Mouse (Mus musculus): ENCODE measurements around the gene Usp11. TPM values are rescaled to one million over a fixed set of nuclear protein-coding genes. Genes with fewer than 3 reads are reported as not detected.

Gene Usp11
- 33.0 and 36.3 TPM in 2 replicates for polyA plus RNA-seq (2014; fragmentation: Nextera tagmentation; extraction: Ambion mirVana)

DNA sequence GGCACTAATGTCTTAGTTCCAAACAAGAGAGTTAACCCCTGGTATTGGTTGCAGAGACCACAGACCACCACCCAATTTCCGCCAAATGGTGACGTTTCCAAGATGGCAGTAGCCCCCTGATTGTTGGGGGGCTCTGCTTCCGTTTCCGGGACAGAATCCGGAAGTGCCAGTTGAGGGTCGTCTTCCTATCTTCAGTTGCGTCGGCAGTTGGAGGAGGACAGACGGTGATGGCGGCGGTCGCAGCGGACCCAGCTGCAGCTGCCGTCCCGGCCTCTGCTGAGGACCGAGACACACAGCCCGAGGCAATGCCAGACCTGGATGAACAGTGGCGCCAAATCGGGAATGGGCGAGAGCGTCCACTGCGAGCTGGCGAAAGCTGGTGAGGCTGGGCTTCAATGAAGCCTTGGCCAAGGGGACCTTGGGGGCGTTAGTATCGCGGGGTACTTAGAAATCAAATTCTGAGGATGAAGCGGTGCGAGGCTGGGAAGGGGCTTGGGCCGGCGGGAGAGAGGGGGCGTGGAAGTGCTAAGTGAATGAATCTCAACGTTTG lies at the start of gene Usp11:
TSS of gene Usp11 (plus strand) at position 166 of the 550 bp plus-strand sequence.
- 11% methylated on average over 32 of the region's 32 CpGs for WGBS
- H3K4me2 ChIP-seq = peak within 1 kb of the TSS; percentile 62
- no peaks in the 10 kb centered on the region; the same call in 1 of the 2 replicates for H3K36me3 ChIP-seq (ENCODE audit: control insufficient read depth, insufficient read depth, low read length)
- DNase-seq (ENCODE audit: low spot score) = peak; percentile 43
- no peaks in the 10 kb centered on the region for H3K9me3 ChIP-seq (ENCODE audit: control insufficient read depth, low read length)
- peak; percentile 38 for ATAC-seq (replicated peaks; ENCODE audit: low FRiP score)
- peak within 1 kb of the TSS; percentile 89 for H3K27ac ChIP-seq (ENCODE audit: low read depth, low read length)
- H3K4me3 ChIP-seq (ENCODE audit: low read depth, low read length) = peak within 1 kb of the TSS; percentile 65
- peak within 1 kb of the TSS; percentile 68 for H3K9ac ChIP-seq (ENCODE audit: low read depth, low read length)
- H3K4me1 ChIP-seq (replicated peaks; ENCODE audit: control insufficient read depth, insufficient read depth, low read length) = no peaks in the 10 kb centered on the region; the same call in 1 of the 2 replicates
- no peaks in the 10 kb centered on the region for H3K27me3 ChIP-seq (replicated peaks; ENCODE audit: control insufficient read depth, insufficient read depth, low read length)

DNA sequence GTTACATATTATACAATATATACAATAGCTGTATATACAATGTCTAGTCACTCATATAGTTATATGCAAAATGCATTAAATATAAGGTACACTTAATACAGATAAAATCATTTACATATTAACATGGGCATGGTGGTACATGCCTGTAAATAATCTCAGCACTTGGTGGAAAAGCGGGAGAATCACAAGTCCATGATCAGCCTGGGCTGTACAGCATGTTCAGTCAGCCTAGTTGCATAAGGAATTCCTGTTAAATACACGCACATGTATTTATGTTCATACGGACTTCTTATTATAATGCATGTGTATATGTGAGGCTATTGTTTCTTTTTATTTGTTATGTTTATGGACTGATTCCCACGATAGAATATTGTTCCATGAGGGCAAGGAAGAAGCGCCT lies 46.1 kb upstream of the Usp11 start:
- no peaks in the 10 kb centered on the region for H3K27me3 ChIP-seq (replicated peaks; ENCODE audit: control insufficient read depth, insufficient read depth, low read length)
- DNase-seq (ENCODE audit: low spot score) (no peak), ATAC-seq (replicated peaks; ENCODE audit: low FRiP score) (no peak)
- no peaks in the 10 kb centered on the region for H3K36me3 ChIP-seq (ENCODE audit: control insufficient read depth, insufficient read depth, low read length)
- H3K9me3 ChIP-seq (ENCODE audit: control insufficient read depth, low read length) = no peaks in the 10 kb centered on the region
- WGBS = 26% methylated on average over 5 of the region's 5 CpGs
- H3K4me2 ChIP-seq = peak overlapping the region; percentile 75
- peak overlapping the region; percentile 30; the same call in 1 of the 2 replicates for H3K9ac ChIP-seq (ENCODE audit: low read depth, low read length)
- peak overlapping the region; percentile 64 for H3K4me3 ChIP-seq (ENCODE audit: low read depth, low read length)
- H3K4me1 ChIP-seq (replicated peaks; ENCODE audit: control insufficient read depth, insufficient read depth, low read length) = 0 out of 2 replicates have a peak, but pooled peaks cover 2% of the 10 kb centered on the region
- H3K27ac ChIP-seq (ENCODE audit: low read depth, low read length) = no peak overlapping the region

DNA sequence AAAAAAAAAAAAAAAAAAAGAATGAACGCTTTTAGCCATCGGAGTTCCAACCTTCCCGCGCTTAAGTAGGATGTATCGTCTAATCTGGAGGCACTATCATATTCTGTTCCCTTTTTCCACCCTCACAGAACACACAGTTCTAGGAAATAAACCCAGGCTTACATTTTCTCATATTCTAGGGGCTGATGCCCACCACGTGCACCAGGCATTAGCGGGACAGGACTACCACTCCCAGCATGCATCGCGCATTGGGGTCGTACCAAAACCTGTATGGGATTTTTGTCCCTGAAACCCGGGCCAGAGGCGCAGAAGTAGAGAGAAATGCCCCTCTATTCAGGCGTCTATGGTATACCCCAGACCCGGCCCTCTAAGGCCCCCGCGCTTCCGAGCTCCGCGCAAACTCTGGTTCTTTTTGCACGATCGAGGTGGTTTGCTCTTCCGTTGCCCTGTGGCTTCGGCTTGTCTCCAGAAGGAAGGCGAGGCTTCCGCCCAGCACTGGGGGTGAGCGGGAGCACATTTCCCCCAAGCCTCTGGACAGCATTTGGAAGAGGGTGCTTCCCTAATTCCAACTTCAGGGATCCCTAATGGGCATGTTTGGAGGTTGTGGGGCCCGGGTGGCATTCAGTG lies 45.6 kb upstream of the Usp11 start, which contains the start of gene Uba1:
TSS of gene Uba1 (plus strand) at position 301 of the 627 bp plus-strand sequence.
- Histone ChIP-seq H3K4me1 (replicated peaks; ENCODE audit: control insufficient read depth, insufficient read depth, low read length) (0 out of 2 replicates have a peak, but pooled peaks cover 2% of the 10 kb centered on the region), H3K4me2 (peak within 1 kb of the TSS; percentile 75), H3K9ac (ENCODE audit: low read depth, low read length) (peak within 1 kb of the TSS; percentile 70), H3K27me3 (replicated peaks; ENCODE audit: control insufficient read depth, insufficient read depth, low read length) (no peaks in the 10 kb centered on the region), H3K27ac (ENCODE audit: low read depth, low read length) (peak within 1 kb of the TSS; percentile 40), H3K36me3 (ENCODE audit: control insufficient read depth, insufficient read depth, low read length) (no peaks in the 10 kb centered on the region), H3K9me3 (ENCODE audit: control insufficient read depth, low read length) (no peaks in the 10 kb centered on the region), H3K4me3 (ENCODE audit: low read depth, low read length) (peak within 1 kb of the TSS; percentile 64)
- ATAC-seq (replicated peaks; ENCODE audit: low FRiP score) (peak; percentile 86), DNase-seq (ENCODE audit: low spot score) (peak; percentile 74)
- 11% methylated on average over 27 of the region's 27 CpGs for WGBS

DNA sequence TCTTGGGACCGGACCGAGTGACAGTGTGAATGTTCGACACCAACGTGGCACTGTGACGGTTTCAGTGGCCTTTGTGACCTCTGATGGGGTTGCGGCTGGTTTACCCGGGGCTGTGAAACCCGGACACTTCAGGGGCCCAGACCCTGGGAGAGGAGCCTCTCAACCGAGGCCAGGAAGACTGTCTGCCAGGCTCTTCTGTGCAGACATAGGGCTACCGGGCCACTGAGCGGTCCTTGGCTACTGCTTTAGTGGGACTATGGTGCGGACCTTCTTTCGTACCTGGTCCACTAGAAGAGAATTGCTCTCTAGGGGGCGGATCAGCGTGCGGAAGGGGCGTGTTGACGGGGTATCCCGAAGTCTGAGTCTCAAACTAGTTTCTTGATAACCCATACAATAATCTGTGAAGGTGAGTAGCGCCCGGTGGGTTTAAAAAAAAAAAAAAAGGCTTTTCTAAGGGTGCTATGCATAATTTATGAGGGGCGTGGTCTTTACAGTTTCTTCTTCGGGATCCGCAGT lies 44.8 kb upstream of the Usp11 start:
- WGBS = 14% methylated on average over 24 of the region's 24 CpGs
- peak; percentile 10; the same call in 1 of the 2 replicates for ATAC-seq (replicated peaks; ENCODE audit: low FRiP score)
- H3K36me3 ChIP-seq (ENCODE audit: control insufficient read depth, insufficient read depth, low read length) = no peaks in the 10 kb centered on the region

DNA sequence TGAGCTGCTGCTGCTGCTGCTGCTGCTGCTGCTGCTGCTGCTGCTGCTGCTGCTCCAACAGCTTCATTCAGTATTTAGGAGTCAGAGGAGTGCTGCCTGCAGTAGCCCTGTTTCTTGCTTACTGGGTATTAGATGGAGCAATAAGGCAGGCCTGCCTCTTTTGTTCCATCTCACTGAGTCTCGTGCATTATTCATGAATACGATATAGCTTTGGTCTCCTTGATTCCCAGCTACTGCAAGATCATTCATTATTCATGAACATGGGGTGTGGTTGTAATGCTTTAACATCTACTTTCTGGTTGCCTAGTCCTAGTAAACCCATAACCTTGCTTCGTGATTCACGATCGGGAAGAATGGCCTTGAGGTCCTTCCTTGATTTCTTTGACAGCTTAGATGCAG lies 41.4 kb upstream of the Usp11 start:
- no peaks in the 10 kb centered on the region; the same call in 1 of the 2 replicates for H3K36me3 ChIP-seq (ENCODE audit: control insufficient read depth, insufficient read depth, low read length)
- no peak overlapping the region; the same call in 1 of the 2 replicates for H3K4me3 ChIP-seq (ENCODE audit: low read depth, low read length)
- WGBS = 27% methylated on average over 5 of the region's 5 CpGs
- H3K4me2 ChIP-seq = no peak overlapping the region; the same call in 1 of the 2 replicates
- no peaks in the 10 kb centered on the region for H3K27me3 ChIP-seq (replicated peaks; ENCODE audit: control insufficient read depth, insufficient read depth, low read length)
- no peaks in the 10 kb centered on the region for H3K9me3 ChIP-seq (ENCODE audit: control insufficient read depth, low read length)
- no peak for ATAC-seq (replicated peaks; ENCODE audit: low FRiP score)
- no peak overlapping the region for H3K9ac ChIP-seq (ENCODE audit: low read depth, low read length)
- H3K4me1 ChIP-seq (replicated peaks; ENCODE audit: control insufficient read depth, insufficient read depth, low read length) = peaks cover 7% of the 10 kb centered on the region
- no peak for DNase-seq (ENCODE audit: low spot score)
- no peak overlapping the region for H3K27ac ChIP-seq (ENCODE audit: low read depth, low read length)

More for the DNA sequence above, 44.8 kb upstream of the Usp11 start:
- Histone ChIP-seq H3K9ac (ENCODE audit: low read depth, low read length) (peak overlapping the region; percentile 70), H3K27ac (ENCODE audit: low read depth, low read length) (peak overlapping the region; percentile 40; the same call in 1 of the 2 replicates), H3K9me3 (ENCODE audit: control insufficient read depth, low read length) (no peaks in the 10 kb centered on the region), H3K4me3 (ENCODE audit: low read depth, low read length) (peak overlapping the region; percentile 64), H3K27me3 (replicated peaks; ENCODE audit: control insufficient read depth, insufficient read depth, low read length) (no peaks in the 10 kb centered on the region), H3K4me1 (replicated peaks; ENCODE audit: control insufficient read depth, insufficient read depth, low read length) (0 out of 2 replicates have a peak, but pooled peaks cover 2% of the 10 kb centered on the region), H3K4me2 (peak overlapping the region; percentile 75)
- DNase-seq (ENCODE audit: low spot score) = peak; percentile 42

DNA sequence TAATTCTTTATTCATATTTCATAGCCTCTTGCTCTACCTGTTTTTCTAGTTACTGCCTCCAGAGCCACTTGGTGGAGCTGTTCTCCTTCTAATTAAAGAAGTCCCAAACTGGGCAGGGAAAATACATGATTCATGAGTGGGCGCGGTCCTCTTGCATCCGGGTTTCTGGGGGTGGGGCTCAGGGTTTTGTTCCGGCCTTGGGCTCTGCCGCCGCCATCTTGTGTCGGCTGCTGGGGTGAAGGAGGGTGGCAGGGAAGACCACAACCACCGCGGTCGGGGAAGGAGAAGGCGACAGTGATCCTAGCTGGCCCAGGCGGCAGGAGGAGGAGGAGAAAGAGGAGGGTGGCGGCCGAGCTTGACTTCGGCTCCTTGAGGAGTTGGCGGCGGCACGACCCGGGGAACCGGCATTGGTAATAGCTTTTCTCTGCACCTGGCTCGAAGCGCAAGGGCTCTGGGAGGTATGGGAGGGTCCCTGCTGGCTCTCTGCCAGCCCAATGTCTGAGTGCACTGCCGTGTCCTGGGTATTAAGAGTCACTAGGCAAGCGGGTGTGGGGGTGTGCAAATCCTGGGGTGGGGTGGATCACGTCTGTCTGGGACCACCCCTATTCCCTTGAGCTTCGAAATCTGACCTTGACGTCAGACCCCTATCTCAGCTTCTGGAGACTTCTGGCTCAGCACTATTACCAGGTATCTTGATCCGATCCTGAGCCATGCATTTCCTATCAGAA lies 40.8 kb upstream of the Usp11 start:
- Histone ChIP-seq H3K4me3 (ENCODE audit: low read depth, low read length) (peak overlapping the region; percentile 70), H3K9ac (ENCODE audit: low read depth, low read length) (peak overlapping the region; percentile 76), H3K27me3 (replicated peaks; ENCODE audit: control insufficient read depth, insufficient read depth, low read length) (no peaks in the 10 kb centered on the region), H3K4me2 (peak overlapping the region; percentile 74), H3K9me3 (ENCODE audit: control insufficient read depth, low read length) (no peaks in the 10 kb centered on the region), H3K4me1 (replicated peaks; ENCODE audit: control insufficient read depth, insufficient read depth, low read length) (peaks cover 7% of the 10 kb centered on the region), H3K27ac (ENCODE audit: low read depth, low read length) (peak overlapping the region; percentile 21; the same call in 1 of the 2 replicates), H3K36me3 (ENCODE audit: control insufficient read depth, insufficient read depth, low read length) (no peaks in the 10 kb centered on the region; the same call in 1 of the 2 replicates)
- WGBS = 11% methylated on average over 25 of the region's 28 CpGs
- ATAC-seq (replicated peaks; ENCODE audit: low FRiP score) = peak; percentile 81
- DNase-seq (ENCODE audit: low spot score) = peak; percentile 75

DNA sequence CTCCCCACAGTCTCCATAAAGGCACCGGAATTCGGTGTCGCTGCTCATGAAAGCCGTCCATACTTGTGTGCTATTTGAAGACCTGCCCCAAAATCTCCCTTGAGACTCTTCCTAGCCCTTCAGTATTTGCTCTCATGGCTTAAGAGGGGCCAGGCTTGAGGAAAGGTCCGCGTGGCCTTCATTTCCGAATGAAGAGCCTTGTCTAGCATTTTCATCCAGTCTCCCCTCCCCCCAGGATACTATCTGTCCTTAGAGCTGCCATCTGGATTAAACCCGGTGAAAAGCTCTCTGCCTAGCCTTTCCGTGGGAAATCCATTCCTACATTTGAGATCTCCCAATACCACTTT lies 40.3 kb upstream of the Usp11 start:
- ATAC-seq (replicated peaks; ENCODE audit: low FRiP score) = 0 out of 2 replicates have a peak, but pooled peaks have one; percentile 2
- 15% methylated on average over 9 of the region's 9 CpGs for WGBS
- H3K4me3 ChIP-seq (ENCODE audit: low read depth, low read length) = peak overlapping the region; percentile 70

DNA sequence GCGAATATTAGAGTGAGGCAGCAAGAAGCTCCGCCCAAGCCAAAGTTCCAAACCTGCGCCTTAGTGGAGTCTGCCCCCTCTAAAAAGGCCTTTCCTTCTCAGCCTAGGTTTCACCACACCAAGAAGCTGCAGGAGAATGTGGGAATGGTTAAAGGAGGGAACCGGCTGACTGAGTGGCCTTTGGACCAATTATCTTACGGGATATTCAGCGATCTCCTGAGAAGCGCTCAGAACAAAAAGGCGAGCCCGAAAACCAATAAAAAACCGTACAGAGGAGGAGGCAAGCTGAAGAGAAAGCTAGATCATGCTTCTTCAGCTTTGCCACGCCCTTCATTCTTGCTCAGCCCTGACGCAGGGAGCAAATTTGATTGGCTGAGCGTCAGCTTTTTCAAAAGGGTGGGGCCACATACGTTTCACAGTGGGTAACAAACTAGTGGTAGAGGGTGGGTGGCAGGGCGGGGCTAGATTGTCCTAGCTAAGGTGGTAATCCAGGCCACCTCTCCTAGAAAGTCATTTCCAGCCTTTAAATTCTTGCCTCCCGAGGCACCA lies 16.1 kb upstream of the Usp11 start, which contains the start of gene Cdk16:
TSS of gene Cdk16 (plus strand) at position 436 of the 549 bp plus-strand sequence.
- Histone ChIP-seq H3K9ac (ENCODE audit: low read depth, low read length) (peak within 1 kb of the TSS; percentile 91), H3K4me1 (replicated peaks; ENCODE audit: control insufficient read depth, insufficient read depth, low read length) (peaks cover 8% of the 10 kb centered on the region; the same call in 1 of the 2 replicates), H3K36me3 (ENCODE audit: control insufficient read depth, insufficient read depth, low read length) (peaks cover under 1% of the 10 kb centered on the region; the same call in 1 of the 2 replicates), H3K9me3 (ENCODE audit: control insufficient read depth, low read length) (no peaks in the 10 kb centered on the region), H3K4me2 (peak within 1 kb of the TSS; percentile 80), H3K27me3 (replicated peaks; ENCODE audit: control insufficient read depth, insufficient read depth, low read length) (no peaks in the 10 kb centered on the region), H3K4me3 (ENCODE audit: low read depth, low read length) (peak within 1 kb of the TSS; percentile 78), H3K27ac (ENCODE audit: low read depth, low read length) (peak within 1 kb of the TSS; percentile 91)
- DNase-seq (ENCODE audit: low spot score) = peak; percentile 64
- 15% methylated on average over 16 of the region's 16 CpGs for WGBS
- ATAC-seq (replicated peaks; ENCODE audit: low FRiP score) = peak; percentile 93

More for the DNA sequence above, 40.3 kb upstream of the Usp11 start:
- Histone ChIP-seq H3K4me2 (peak overlapping the region; percentile 74), H3K4me1 (replicated peaks; ENCODE audit: control insufficient read depth, insufficient read depth, low read length) (peaks cover 7% of the 10 kb centered on the region), H3K36me3 (ENCODE audit: control insufficient read depth, insufficient read depth, low read length) (peaks cover 1% of the 10 kb centered on the region; the same call in 1 of the 2 replicates), H3K9ac (ENCODE audit: low read depth, low read length) (peak overlapping the region; percentile 76), H3K27me3 (replicated peaks; ENCODE audit: control insufficient read depth, insufficient read depth, low read length) (no peaks in the 10 kb centered on the region), H3K27ac (ENCODE audit: low read depth, low read length) (0 out of 2 replicates have a peak overlapping the region, but pooled peaks have one; percentile 21), H3K9me3 (ENCODE audit: control insufficient read depth, low read length) (no peaks in the 10 kb centered on the region)
- DNase-seq (ENCODE audit: low spot score) = no peak
